Mouse (Mus musculus) hindbrain, embryonic 12.5 days (tissue): Measurements from ENCODE around the gene Gm45140. TPM values are rescaled to one million over a fixed set of nuclear protein-coding genes. Genes with fewer than 3 reads are reported as not detected.
"Not testable (repeated sequence)": the region's sequence is repeated elsewhere in the genome, so short reads cannot be mapped to it uniquely, and the experiment has no call there.

Experiments
- ATAC-seq: fragments of 200-750 bp; cut with Nextera tagmentation; 2 replicates; pipeline ENCODE4 v1.8.0; 2017; ENCODE audit warnings: moderate TSS enrichment; ENCODE audit not compliant: low FRiP score
- H3K27ac ChIP-seq: fragments of 300-500 bp; sonication (generic); 2 replicates; pipeline ENCODE4 v1.5.1; 2016; ENCODE audit warnings: mild to moderate bottlenecking
- H3K27me3 ChIP-seq: fragments of 300-500 bp; sonication (generic); 2 replicates; pipeline ENCODE4 v1.6.1; 2016; ENCODE audit warnings: mild to moderate bottlenecking
- H3K36me3 ChIP-seq: fragments of 300-500 bp; sonication (generic); 2 replicates; pipeline ENCODE4 v1.6.1; 2016; ENCODE audit warnings: mild to moderate bottlenecking
- H3K4me1 ChIP-seq: fragments of 300-500 bp; sonication (generic); 2 replicates; pipeline ENCODE4 v1.6.1; 2016
- H3K4me2 ChIP-seq: fragments of 300-500 bp; sonication (generic); replicated peaks from 2 replicates; pipeline ENCODE4 v1.6.1; 2016; ENCODE audit warnings: mild to moderate bottlenecking
- H3K4me3 ChIP-seq: fragments of 300-500 bp; sonication (generic); 2 replicates; pipeline ENCODE4 v1.5.1; 2016; ENCODE audit warnings: mild to moderate bottlenecking
- H3K9ac ChIP-seq: fragments of 300-500 bp; sonication (generic); 2 replicates; pipeline ENCODE4 v1.6.1; 2016; ENCODE audit warnings: mild to moderate bottlenecking, moderate library complexity
- H3K9me3 ChIP-seq: fragments of 300-500 bp; sonication (generic); replicated peaks from 2 replicates; pipeline ENCODE4 v1.6.1; 2016; ENCODE audit warnings: mild to moderate bottlenecking
- WGBS: fragments of 180-500 bp; shearing (Covaris S2); methylation state at CpG from one replicate; pipeline ENCODE4 v1.1.7; 2016; 5-methylcytosine and 5-hydroxymethylcytosine counted together
- polyA plus RNA-seq: library from polyadenylated mRNA; unstranded; fragments of >200 nt; fragmentation: Nextera tagmentation; extraction: Ambion mirVana; gene quantifications from 2 replicates; pipeline ENCODE4 v1.2.1, GENCODE M21; 2016

Gene Gm45140
- polyA plus RNA-seq, 1 experiment from 2014 or later = 4.1 TPM

DNA sequence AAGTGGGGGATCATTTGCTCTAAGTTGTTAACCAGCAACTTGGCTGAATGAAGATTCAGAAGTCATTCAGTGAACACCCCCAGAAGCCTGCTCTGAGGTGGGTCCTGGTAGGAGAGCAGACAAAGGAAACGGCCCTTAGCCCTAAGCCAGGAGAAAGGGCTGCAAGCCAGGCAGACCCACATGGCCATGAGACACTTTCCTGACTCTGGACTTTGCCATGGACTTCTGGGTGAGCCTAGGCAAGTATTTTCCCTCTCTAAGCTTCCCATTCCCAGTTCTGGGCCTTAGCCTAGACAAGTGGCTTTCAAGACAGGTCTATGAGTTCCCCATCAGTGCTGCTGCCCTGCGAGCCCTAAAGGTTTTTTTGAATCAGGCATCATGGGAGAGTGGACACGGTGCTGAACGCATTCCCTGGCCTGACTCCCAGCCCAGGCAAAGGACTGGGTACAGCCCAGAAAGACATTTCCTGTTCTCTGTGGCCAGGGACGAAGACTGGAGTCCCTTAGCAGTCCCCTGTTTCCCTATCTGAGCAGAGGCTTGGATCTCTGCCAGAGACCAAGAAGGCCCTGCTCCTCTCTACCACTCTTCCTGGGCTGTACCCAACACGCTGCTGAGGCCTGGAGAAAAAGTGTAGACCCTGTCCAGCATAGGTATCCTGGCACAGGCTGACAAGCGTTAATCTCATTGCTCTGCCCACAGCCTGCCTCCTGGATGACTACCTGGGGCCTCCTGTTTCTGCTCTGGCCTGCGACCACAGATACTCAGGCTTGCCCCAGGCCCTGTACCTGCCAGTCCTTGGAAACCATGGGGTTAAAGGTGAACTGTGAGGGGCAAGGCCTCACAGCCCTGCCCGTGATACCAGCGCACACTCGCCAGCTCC, 57.1 kb downstream of the Gm45140 start:
- ATAC-seq = no peak
- Histone ChIP-seq H3K4me2 (no peak overlapping the region), H3K36me3 (no peaks in the 10 kb centered on the region), H3K27me3 (no peaks in the 10 kb centered on the region), H3K9me3 (no peaks in the 10 kb centered on the region), H3K4me3 (no peak overlapping the region), H3K4me1 (no peaks in the 10 kb centered on the region), H3K9ac (no peak overlapping the region), H3K27ac (no peak overlapping the region)
- WGBS = 76% methylated on average over 11 of the region's 11 CpGs

DNA sequence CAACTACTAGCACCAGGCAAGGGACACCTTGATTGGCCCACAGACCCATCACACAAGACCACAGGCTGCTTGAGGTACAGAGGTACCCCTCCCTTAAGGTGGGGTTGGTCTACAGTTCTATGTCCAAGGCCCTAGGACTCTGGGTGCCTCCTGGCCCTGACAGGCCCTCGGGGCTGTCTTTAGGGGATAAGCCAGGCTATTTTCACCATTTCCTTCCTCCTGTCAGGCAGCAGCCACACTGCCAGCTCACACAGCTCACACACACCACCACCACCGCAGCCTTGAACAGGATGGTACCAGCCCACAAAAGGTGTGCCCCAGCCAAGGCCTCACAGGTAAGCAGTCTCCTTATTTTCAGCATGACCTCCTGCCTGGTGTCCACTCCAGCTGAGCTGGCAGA, 57.8 kb downstream of the Gm45140 start, which contains the start of gene Gp9:
TSS of gene Gp9 (plus strand) at position 231 of the 400 bp plus-strand sequence.
- no peak for ATAC-seq
- no peak within 1 kb of the TSS for H3K27ac ChIP-seq
- no peaks in the 10 kb centered on the region for H3K9me3 ChIP-seq
- H3K4me2 ChIP-seq = no peak within 1 kb of the TSS
- H3K36me3 ChIP-seq = no peaks in the 10 kb centered on the region
- H3K9ac ChIP-seq = no peak within 1 kb of the TSS
- H3K4me1 ChIP-seq = no peaks in the 10 kb centered on the region
- 78% methylated on average over 2 of the region's 2 CpGs for WGBS
- no peaks in the 10 kb centered on the region for H3K27me3 ChIP-seq
- H3K4me3 ChIP-seq = no peak within 1 kb of the TSS

DNA sequence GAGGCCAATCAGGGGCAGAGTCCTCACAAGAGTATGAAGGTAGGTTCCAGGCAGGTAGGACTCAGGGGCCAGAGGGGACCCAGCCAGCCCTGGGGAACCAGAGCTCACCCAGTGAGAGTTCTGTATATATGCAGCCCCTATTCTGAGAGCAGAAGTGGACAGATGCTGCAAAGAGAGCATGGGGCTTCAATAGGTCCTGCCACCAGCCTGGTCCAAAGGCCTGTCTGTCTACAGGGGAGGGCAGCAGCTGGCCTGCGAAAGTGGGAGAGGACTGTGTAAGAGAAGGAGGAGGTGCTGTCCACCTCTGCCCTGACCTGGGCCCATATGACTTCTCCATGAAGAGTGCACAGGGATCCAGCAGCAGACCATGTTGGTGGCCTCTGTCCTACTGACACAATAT, 58.9 kb downstream of the Gm45140 start:
- Histone ChIP-seq H3K9me3 (no peaks in the 10 kb centered on the region), H3K4me3 (no peak overlapping the region), H3K27me3 (no peaks in the 10 kb centered on the region), H3K27ac (no peak overlapping the region), H3K9ac (no peak overlapping the region), H3K4me1 (no peaks in the 10 kb centered on the region), H3K36me3 (no peaks in the 10 kb centered on the region), H3K4me2 (no peak overlapping the region)
- WGBS = 89% methylated on average over 1 of the region's 1 CpGs
- no peak for ATAC-seq

DNA sequence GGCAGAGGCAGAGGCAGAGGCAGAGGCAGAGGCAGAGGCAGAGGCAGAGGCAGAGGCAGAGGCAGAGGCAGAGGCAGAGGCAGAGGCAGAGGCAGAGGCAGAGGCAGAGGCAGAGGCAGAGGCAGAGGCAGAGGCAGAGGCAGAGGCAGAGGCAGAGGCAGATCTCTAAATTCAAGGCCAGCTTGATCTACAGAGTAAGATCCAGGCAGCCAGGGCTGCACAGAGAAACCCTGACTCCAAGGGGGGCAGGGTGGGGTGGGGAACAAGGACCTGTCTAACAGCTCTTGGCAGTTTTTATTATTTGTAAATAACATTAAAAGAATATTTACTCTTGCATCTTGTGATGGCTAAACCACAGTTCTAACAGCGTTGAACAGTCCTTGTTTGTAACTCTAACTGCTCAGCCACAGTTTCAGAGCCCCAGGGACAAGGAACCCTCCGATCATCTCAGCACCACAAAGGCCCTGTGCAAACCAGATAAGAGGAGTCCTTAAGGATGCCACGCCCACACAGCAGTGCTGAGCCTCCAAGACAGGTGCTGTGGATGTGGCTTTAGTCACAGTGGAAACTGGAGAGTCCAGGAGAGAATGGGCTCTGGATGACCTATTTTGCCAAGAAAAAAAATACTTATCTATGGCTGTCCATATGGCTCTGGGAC, 59.9 kb downstream of the Gm45140 start:
- Histone ChIP-seq H3K36me3 (no peaks in the 10 kb centered on the region), H3K9me3 (no peaks in the 10 kb centered on the region), H3K9ac (no peak overlapping the region), H3K27me3 (no peaks in the 10 kb centered on the region), H3K4me1 (no peaks in the 10 kb centered on the region), H3K4me3 (no peak overlapping the region), H3K4me2 (no peak overlapping the region), H3K27ac (no peak overlapping the region)
- WGBS = 76% methylated on average over 3 of the region's 3 CpGs
- no peak for ATAC-seq

DNA sequence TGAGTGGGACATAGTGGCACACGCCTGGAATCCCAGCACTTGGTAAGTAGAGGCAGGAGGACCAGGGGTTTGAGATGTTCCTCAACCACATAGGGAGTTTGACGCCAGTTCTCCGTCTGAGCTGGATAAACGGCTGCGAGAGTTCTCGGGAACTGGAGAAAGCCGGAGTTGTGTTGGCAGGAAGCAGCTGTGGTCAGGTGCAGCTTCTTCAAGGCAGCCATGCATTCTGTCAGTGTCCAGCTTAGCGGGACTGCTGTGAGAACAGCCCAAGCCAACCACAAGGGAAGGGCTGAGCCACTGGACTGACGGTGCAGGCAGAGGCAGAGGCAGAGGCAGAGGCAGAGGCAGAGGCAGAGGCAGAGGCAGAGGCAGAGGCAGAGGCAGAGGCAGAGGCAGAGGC, 60.7 kb downstream of the Gm45140 start:
- 90% methylated on average over 9 of the region's 9 CpGs for WGBS
- H3K9me3 ChIP-seq = no peaks in the 10 kb centered on the region
- no peak overlapping the region for H3K4me3 ChIP-seq
- H3K27me3 ChIP-seq = no peaks in the 10 kb centered on the region
- H3K4me1 ChIP-seq = no peaks in the 10 kb centered on the region
- no peaks in the 10 kb centered on the region for H3K36me3 ChIP-seq
- H3K27ac ChIP-seq = no peak overlapping the region
- H3K9ac ChIP-seq = no peak overlapping the region
- no peak overlapping the region for H3K4me2 ChIP-seq
- ATAC-seq = no peak

DNA sequence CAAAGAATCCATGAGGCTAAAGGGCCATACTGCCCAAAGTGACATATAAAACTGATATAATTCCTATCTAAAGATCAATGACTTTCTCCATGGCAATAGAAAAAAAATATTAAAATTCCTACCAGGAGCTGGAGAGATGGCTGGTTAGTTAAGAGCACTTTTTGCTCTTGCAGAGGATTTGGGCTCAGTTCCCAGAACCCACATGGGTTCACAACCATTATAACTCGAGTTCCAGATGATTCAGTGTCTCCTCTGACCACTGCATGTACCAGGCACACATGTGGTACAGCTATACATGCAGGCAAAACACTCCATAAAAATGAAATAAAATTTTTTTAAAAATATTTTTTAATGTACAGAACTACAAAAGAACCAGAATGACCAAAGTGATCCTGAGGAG, 61.1 kb downstream of the Gm45140 start:
- Histone ChIP-seq H3K4me2 (no peak overlapping the region), H3K4me3 (no peak overlapping the region), H3K9ac (no peak overlapping the region), H3K4me1 (no peaks in the 10 kb centered on the region), H3K9me3 (no peaks in the 10 kb centered on the region), H3K36me3 (no peaks in the 10 kb centered on the region), H3K27me3 (no peaks in the 10 kb centered on the region), H3K27ac (no peak overlapping the region)
- no peak for ATAC-seq
- 41% methylated on average over 1 of the region's 1 CpGs for WGBS

DNA sequence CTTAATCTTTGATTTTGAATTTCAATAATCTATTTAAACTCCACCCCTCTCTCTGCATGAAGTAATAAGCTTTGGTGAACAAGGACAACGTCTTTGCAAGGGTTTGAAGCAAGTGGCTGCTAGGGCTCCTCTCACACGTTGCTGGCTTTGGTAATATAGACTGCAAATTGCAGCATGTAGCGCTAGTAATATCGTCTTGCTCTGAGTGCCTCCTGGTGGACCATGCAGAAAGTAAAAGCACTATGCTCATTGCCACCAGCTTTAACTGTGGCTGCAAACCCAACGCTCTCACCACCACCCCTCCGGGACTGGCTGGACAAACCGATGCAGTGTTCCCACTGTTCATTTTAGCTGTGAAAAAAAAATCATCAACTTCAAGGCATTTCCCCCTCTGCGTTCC, 65.0 kb downstream of the Gm45140 start:
- no peak overlapping the region for H3K4me2 ChIP-seq
- no peak overlapping the region for H3K9ac ChIP-seq
- H3K36me3 ChIP-seq = no peaks in the 10 kb centered on the region
- no peak for ATAC-seq
- no peak overlapping the region for H3K4me3 ChIP-seq
- no peaks in the 10 kb centered on the region for H3K4me1 ChIP-seq
- WGBS = 56% methylated on average over 8 of the region's 8 CpGs
- no peak overlapping the region for H3K27ac ChIP-seq
- H3K9me3 ChIP-seq = no peaks in the 10 kb centered on the region
- H3K27me3 ChIP-seq = no peaks in the 10 kb centered on the region

DNA sequence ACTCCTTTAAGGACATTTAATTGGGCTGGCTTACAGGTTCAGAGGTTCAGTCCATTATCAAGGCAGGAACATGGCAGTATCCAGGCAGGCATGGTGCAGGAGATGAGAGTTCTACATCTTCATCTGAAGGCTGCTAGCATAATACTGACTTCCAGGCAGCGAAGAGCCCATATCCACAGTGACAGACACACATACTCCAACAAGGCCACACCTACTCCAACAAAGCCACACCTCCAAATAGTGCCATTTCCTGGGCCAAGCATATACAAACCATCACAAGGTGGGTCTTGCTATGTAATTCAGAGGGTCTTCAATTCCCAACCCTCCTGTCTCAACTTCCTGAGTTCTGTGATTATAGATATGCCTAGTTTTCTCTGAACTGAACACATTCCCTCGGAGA, 71.3 kb downstream of the Gm45140 start:
- H3K4me2 ChIP-seq, H3K9me3 ChIP-seq, H3K27ac ChIP-seq, H3K36me3 ChIP-seq, H3K27me3 ChIP-seq, H3K9ac ChIP-seq, H3K4me3 ChIP-seq, ATAC-seq, H3K4me1 ChIP-seq: not testable (repeated sequence)
- 96% methylated on average over 2 of the region's 2 CpGs for WGBS

DNA sequence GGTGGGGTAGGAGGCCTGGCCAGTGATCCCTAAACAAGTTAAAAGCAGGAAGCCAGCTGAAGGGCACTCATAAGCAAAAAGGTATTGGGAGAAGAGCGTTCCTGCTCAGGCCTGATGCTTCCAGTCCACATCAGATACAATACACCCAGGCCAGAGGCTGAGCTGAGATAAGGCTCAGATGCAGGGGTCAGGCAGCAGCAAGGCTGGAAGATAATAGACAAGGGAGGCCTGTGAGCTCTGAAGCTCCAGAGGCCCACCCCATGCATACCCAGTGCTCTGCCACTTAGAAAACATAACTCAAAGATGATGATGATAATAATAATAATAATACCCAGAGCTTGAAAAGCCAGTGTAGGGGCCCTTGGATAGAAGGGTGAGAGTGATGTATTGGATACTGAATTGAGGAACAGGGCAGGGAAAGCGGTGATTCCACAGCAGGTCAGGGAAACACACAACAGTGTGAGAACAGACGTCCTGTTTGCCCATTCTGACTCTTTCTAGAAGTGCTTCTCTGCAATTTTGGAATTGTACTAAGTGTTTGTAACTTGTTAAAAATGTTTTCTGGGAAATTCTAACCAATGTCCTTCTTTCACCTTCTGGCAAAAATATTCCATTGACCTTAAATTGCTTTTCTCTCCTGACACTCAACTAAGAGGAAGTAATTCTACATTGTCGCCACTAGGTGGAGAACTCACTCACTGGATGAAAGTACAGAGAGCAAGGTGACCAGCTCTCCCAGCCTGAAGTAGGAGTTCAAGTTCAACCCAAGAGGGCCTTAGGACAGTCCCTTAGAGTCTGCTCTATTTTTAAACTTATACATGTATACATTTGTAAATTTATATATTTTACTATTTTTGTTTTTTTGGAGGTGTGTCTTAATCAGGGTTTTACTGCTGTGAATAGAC, 72.0 kb downstream of the Gm45140 start:
- WGBS = 66% methylated on average over 4 of the region's 4 CpGs
- H3K4me1 ChIP-seq = no peaks in the 10 kb centered on the region
- H3K27ac ChIP-seq = no peak overlapping the region
- H3K36me3 ChIP-seq = no peaks in the 10 kb centered on the region
- H3K9me3 ChIP-seq = no peaks in the 10 kb centered on the region
- H3K27me3 ChIP-seq = no peaks in the 10 kb centered on the region
- no peak for ATAC-seq
- no peak overlapping the region for H3K4me2 ChIP-seq
- no peak overlapping the region for H3K4me3 ChIP-seq
- H3K9ac ChIP-seq = no peak overlapping the region

DNA sequence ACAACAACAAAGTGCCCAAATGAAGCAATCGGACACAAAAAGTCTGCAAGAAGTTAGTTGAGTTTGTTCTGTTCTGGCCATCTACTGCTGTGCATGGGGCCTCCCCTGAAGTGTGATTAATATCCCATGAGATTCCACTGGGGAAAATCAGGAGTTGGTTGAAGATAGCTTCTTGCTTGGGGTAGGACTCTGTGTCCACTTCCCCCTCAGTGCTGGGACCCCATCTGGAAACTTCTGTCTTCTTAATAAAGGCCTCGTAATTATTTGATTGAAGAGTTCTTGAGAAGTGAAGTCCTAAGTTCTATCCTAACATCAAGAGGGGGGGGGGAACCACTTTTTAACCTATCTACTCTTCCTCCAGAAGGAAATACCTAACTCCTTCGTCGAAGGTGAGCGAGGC, 73.4 kb downstream of the Gm45140 start:
- H3K4me3 ChIP-seq = no peak overlapping the region
- no peak overlapping the region for H3K4me2 ChIP-seq
- no peaks in the 10 kb centered on the region for H3K36me3 ChIP-seq
- H3K27me3 ChIP-seq = no peaks in the 10 kb centered on the region
- no peaks in the 10 kb centered on the region for H3K4me1 ChIP-seq
- no peak overlapping the region for H3K9ac ChIP-seq
- 0 out of 2 replicates have a peak, but pooled peaks cover 2% of the 10 kb centered on the region for H3K9me3 ChIP-seq
- H3K27ac ChIP-seq = no peak overlapping the region
- 82% methylated on average over 5 of the region's 5 CpGs for WGBS
- ATAC-seq = no peak

DNA sequence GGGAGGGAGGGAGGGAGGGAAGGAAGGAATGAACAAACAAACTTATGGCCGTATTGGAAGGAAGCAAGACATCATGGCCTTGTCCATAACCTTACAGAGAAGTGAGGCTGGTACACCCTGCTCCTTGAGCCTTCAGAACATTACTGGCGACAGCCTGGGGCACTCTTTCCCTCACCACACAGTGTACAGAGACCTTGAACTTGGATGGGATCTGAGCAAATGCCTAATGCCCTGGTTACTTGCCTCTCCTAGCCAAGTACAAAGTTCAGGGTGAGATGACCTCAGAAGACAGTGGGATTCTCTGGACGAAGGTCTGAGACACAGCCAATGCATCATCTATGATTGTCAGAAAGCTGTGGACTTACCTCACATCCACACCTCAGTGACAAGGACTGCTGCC, 75.7 kb downstream of the Gm45140 start:
- 83% methylated on average over 3 of the region's 3 CpGs for WGBS

DNA sequence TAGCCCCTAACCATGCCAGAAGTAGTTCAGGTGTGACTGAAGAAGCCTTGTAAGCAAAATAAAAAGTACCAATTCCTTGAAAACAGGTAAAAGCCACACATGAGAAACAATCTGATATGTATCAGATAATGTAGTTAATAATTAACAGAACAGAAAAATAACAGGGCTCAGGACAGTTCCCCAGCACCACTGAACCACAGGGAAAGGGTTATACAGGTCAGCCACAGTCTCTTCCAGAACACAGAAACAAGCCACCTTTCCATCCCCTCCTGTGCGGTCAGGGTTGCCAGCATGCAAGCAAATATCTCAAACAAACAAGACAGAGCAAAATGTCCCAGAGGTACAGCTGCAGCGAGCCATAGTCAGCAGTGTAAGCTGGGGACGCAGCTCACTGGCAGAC, 76.2 kb downstream of the Gm45140 start:
- Histone ChIP-seq H3K9ac (no peak overlapping the region), H3K36me3 (peaks cover 7% of the 10 kb centered on the region), H3K27ac (no peak overlapping the region), H3K4me2 (no peak overlapping the region), H3K27me3 (no peaks in the 10 kb centered on the region), H3K4me3 (no peak overlapping the region), H3K4me1 (no peaks in the 10 kb centered on the region), H3K9me3 (0 out of 2 replicates have a peak, but pooled peaks cover 2% of the 10 kb centered on the region)
- ATAC-seq = no peak
- 71% methylated on average over 3 of the region's 3 CpGs for WGBS

More for the DNA sequence above, 75.7 kb downstream of the Gm45140 start:
- no peak overlapping the region for H3K27ac ChIP-seq
- H3K36me3 ChIP-seq = peaks cover 4% of the 10 kb centered on the region
- H3K9me3 ChIP-seq = 0 out of 2 replicates have a peak, but pooled peaks cover 2% of the 10 kb centered on the region
- no peak overlapping the region for H3K4me3 ChIP-seq
- H3K4me1 ChIP-seq = no peaks in the 10 kb centered on the region
- no peak for ATAC-seq
- H3K9ac ChIP-seq = no peak overlapping the region
- H3K4me2 ChIP-seq = no peak overlapping the region
- no peaks in the 10 kb centered on the region for H3K27me3 ChIP-seq
